Mouse (Mus musculus): Measurements from ENCODE around the gene Wdr75.

DNA sequence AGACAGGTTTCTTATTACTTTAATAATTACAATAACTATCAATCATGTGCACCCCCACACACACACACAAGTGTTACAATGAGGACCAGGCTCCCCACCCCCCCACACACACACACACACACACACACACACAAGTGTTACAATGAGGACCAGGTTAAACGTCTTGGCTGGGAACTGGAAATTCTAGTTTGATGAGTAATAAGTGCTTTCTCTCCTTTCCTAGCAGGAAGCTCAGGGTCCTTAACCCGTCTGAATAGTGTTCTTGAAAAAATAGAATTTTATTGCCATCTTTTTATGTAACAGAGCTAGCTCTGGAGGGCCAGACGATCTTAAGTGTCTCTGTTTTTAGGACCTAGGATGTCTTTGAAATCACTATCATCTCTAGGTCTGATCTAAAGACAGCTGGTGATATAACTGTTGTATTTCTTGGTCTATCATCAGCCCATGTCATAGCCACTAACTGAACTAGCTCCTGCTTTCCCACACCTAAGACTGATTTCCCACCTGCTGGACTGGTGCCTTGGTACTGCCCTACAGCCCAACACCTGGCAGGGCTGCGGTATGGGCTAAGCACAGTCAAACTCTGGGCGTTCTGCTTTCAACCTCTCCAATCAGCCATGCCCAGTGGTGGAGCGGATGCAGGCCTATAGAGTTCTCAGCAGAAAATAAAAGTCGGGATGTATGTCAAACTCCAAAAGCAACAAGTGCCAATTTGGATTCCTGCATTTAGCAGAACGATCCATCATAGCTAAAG, 35.7 kb downstream of the Wdr75 start:
- TF ChIP-seq CTCF (IDR thresholded peaks at IDR 0.05; ENCODE audit: low read depth) = no peak
- TF ChIP-seq EP300 (optimal IDR thresholded peaks at IDR 0.05) = no peak

All from stomach, postnatal 0 days (tissue).